Mouse (Mus musculus) MEL (cell line): ENCODE results near the gene Olfr1253.

Experiments
- BHLHE40 ChIP-seq: IDR thresholded peaks from 2 replicates; pipeline ENCODE4 v1.6.1; 2012; ENCODE audit warnings: low read depth, mild to moderate bottlenecking, inconsistent platforms, low read length, improper control_type of control experiment, borderline replicate concordance
- CTCF ChIP-seq, 3 experiments: IDR thresholded peaks in 2 of 3; conservative IDR thresholded peaks in 1 of 3; 2 replicates each; pipeline ENCODE4 v1.5.1; 2011 to 2012; ENCODE audit warnings: low read length in 3 of 3, low read depth in 2 of 3, mild to moderate bottlenecking in 2 of 3, improper control_type of control experiment in 1 of 3, inconsistent platforms in 1 of 3, mixed read lengths in 1 of 3, moderate library complexity in 1 of 3; ENCODE audit not compliant: control insufficient read depth in 1 of 3, insufficient read depth in 1 of 3, poor library complexity in 1 of 3, severe bottlenecking in 1 of 3
- ELF1 ChIP-seq: IDR thresholded peaks from 2 replicates; pipeline ENCODE4 v1.6.1; 2014; ENCODE audit warnings: low read depth, mild to moderate bottlenecking, inconsistent platforms, low read length, improper control_type of control experiment, moderate library complexity
- EP300 ChIP-seq, 2 experiments: IDR thresholded peaks; 2 replicates each; pipeline ENCODE4 v1.6.1; 2011; ENCODE audit warnings: improper control_type of control experiment in 2 of 2, low read length in 2 of 2, low read depth in 1 of 2, mild to moderate bottlenecking in 1 of 2
- GATA1 ChIP-seq: IDR thresholded peaks from 2 replicates; pipeline ENCODE4 v1.6.1; 2011; ENCODE audit warnings: low read depth, low read length, improper control_type of control experiment
- MAFK ChIP-seq: IDR thresholded peaks from 2 replicates; pipeline ENCODE4 v1.6.1; 2011; ENCODE audit warnings: low read depth, mild to moderate bottlenecking, low read length, improper control_type of control experiment, borderline replicate concordance
- MAZ ChIP-seq: IDR thresholded peaks from 2 replicates; pipeline ENCODE4 v1.6.1; 2012; ENCODE audit warnings: low read depth, mild to moderate bottlenecking, inconsistent platforms, low read length, improper control_type of control experiment
- POLR2A ChIP-seq, 2 experiments: IDR thresholded peaks; 2 replicates each; pipeline ENCODE4 v1.6.1; 2011 to 2012; ENCODE audit warnings: low read length in 2 of 2, mild to moderate bottlenecking in 2 of 2, control low read depth in 1 of 2, improper control_type of control experiment in 1 of 2, low read depth in 1 of 2, moderate library complexity in 1 of 2; ENCODE audit not compliant: control insufficient read depth in 1 of 2, insufficient read depth in 1 of 2, poor library complexity in 1 of 2
- RAD21 ChIP-seq: IDR thresholded peaks from 2 replicates; pipeline ENCODE4 v1.6.1; 2011; ENCODE audit warnings: mild to moderate bottlenecking, low read depth, low read length, improper control_type of control experiment
- USF1 ChIP-seq: IDR thresholded peaks from 2 replicates; pipeline ENCODE4 v1.6.1; 2014; ENCODE audit warnings: low read depth, mild to moderate bottlenecking, inconsistent platforms, low read length, improper control_type of control experiment, moderate library complexity

GRCm38 (mm10) chr2:89793519-89793918, 36.6 kb upstream of the Olfr1253 start, which contains the start of gene Olfr1254:
- TF ChIP-seq ELF1 (no peak), USF1 (no peak), CTCF (IDR thresholded peaks at IDR 0.05 in 2 of 3, conservative IDR thresholded peaks at IDR 0.05 in 1 of 3; ENCODE audit: control insufficient read depth in 1 of 3, insufficient read depth in 1 of 3, low read depth in 2 of 3, low read length in 3 of 3, poor library complexity in 1 of 3, severe bottlenecking in 1 of 3) (no peak), GATA1 (no peak), MAFK (no peak), POLR2A (IDR thresholded peaks at IDR 0.05; ENCODE audit: control insufficient read depth in 1 of 2, insufficient read depth in 1 of 2, low read depth in 1 of 2, low read length in 2 of 2, poor library complexity in 1 of 2) (no peak), RAD21 (no peak), EP300 (IDR thresholded peaks at IDR 0.05; ENCODE audit: low read depth in 1 of 2, low read length in 2 of 2) (no peak), MAZ (no peak), BHLHE40 (no peak)
